Mouse (Mus musculus) heart, postnatal 0 days (tissue): ENCODE results near the gene Casp7.

Experiments
- CTCF ChIP-seq: IDR thresholded peaks from 2 replicates; pipeline ENCODE4 v1.5.1; 2016; ENCODE audit warnings: antibody characterized with exemption, control low read depth, low read depth
- EP300 ChIP-seq: IDR thresholded peaks from 2 replicates; pipeline ENCODE4 v1.6.1; 2016; ENCODE audit warnings: antibody characterized with exemption, low read depth

- TF ChIP-seq CTCF: no peak
- no peak for TF ChIP-seq EP300
Observed at GRCm38 (mm10) chr19:56368912-56369311, 28.0 kb upstream of the Casp7 start.
